Mouse (Mus musculus): ENCODE measurements around the gene Cfap77.

Gene Cfap77

DNA sequence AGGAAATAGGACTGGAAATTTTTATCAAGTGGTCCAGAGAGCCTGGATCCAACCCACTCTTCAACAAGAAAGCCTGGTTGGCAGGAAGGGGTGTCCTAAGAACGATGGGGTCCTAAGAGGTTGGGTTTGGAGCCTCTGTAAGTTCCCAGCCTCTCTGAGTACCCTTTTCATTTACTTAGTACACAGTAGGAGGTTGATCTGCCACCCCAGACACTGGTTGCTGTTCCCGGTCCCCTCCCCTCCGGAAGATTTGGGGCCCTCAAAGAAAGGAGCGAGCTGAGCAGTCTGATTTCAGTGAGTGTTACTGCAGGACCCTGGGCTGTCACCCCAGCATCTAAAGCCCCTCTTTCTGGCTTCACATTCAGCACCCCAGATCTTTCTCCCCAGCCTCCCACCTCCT is 135.9 kb downstream of the Cfap77 start:
- no peak for DNase-seq

DNA sequence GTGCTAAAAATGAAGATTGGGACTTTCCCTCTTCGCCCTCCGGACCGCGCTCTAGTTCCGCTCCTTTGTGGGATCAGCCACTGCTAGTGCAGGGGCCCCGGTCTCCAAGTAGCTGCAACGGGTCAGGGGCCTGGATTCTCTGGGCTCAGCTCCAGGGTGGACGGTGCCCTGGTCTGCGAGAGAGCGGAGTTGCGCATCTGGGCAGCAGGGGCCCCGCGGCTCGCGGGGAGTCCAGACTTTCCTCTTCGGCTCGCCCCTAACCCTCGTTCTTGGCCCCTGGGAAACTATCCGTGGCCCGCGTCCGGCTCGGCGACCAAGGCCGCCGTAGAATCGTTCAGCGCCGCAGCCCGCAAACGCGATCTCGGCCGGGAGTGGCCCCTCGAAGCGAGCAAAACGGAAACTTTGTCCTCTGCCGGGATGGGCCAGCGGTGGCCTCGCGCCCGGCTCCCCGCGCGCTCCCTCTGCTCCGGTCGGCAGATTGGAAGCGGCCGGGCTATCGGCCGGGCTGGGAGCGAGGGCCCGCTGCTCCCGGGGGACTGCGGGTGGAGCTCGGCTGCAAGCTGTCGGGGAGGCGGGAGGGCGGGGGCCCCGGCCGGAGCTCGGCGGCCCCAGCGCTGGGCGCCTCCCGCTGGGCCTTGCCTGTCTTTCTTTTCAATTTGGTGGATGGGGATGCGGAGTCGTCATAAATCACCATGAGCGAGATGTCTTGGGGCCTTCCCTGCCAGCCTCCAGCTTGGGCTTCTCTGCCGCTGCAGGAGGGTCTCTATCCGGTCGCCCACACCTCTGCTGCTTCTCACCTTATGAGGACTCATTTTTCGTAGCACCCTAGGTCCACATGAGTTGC is 137.1 kb downstream of the Cfap77 start:
- DNase-seq = no peak

GRCm38 (mm10) chr2:28917156-28917517 is 137.7 kb downstream of the Cfap77 start:
- DNase-seq = no peak

DNA sequence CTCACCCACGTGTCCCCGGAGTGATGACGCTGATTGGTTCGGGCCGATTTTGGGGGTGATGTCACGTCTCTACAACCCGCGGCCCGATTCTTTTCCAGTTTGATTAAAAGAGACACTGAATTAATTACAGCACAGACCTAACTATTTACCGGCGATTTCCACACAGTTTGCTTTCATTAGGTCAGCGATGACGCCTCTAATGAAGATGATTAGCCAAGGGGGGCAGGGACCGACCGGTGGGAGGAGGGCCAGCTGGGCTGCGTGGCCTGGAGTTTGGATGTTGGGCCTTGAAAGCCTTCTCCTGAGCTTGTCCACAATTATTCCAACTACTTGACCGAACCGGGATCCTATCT is 138.4 kb downstream of the Cfap77 start, which contains the start of gene Barhl1:
Barhl1 (minus strand) TSS at position 156 of the 353 bp plus-strand sequence.
- no peak for DNase-seq

- DNase-seq = peak; percentile 91
Observed at GRCm38 (mm10) chr2:28915768-28916512, 138.9 kb downstream of the Cfap77 start.

DNA sequence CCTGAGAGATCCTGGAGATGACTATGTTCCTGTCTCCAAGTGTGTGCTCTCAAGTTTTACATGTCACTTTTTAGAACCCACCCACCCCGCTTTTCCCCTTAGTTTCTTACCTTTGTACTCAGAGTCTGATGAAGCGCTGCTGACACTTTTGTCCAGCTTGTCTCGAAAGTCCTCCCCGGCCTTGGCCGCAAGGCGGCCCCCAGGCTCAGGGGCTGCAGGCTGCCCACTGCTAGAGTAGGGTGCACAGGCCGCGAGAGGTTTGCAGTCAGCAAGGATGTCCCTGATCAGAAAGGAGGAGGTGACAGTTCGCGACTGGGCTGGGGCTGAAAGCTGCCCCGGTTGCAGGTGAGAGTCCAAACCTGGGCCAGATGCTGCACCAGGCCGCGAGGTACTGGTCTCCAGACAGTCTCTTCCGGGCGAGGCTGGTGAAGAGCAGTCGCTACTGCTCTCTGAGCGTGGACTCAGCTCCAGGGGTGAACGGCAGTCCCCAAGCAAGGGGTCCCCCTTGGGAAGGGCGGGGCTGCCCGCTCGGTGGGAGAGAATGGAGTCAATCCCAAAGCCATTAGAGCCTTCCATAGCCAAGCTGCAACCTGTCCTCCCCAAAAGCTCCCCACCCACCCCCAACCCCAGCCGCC is 139.6 kb downstream of the Cfap77 start:
- DNase-seq = no peak

- no peak for DNase-seq
Observed at GRCm38 (mm10) chr2:28914121-28914520, 140.7 kb downstream of the Cfap77 start.

- DNase-seq = no peak
Observed at GRCm38 (mm10) chr2:28912961-28913360, 141.9 kb downstream of the Cfap77 start.

- no peak for DNase-seq
Observed at GRCm38 (mm10) chr2:28912039-28912700, 142.7 kb downstream of the Cfap77 start.

- no peak for DNase-seq
Observed at GRCm38 (mm10) chr2:28911331-28912038, 143.4 kb downstream of the Cfap77 start.

GRCm38 (mm10) chr2:28910877-28911276 is 144.0 kb downstream of the Cfap77 start:
- no peak for DNase-seq

GRCm38 (mm10) chr2:28909818-28910710 is 144.8 kb downstream of the Cfap77 start:
- DNase-seq = no peak

GRCm38 (mm10) chr2:28909186-28909817 is 145.6 kb downstream of the Cfap77 start:
- no peak for DNase-seq

DNA sequence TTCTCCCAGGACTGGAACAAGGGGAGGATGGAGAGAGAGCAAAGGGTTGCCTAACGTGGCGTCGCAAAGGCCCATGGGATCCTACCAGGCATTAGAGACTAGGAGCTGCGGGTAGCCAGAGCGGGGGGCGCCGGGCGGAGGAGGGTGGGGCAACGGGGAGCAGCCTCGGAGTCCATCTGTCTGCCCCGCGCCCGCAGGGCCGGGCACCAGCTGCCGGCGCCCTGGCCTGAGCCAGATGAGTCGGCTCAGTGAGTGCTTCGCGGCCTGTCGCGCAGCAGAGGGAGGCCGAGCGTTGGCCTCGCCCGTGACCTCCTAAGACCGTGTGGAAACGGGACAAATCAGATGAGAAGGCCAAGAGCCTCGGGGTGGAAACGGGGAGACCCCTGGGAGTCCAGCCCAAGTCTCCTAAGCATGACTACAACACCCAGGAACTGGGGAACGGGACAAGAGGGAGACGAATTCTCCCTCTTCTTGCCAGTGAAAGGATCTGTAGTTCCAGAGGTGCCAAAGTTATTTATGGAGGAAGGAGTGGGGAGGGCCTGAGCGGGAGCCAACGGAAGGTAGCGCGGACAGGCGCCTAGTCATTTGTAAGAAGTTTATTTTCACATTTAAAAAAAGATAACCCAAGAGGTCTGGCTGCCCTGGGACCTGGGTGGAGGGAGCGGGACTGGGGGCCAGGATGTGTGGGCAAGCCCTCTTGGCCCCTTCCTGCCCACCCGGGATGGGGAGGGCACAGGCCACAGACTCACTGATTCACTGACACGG is 146.3 kb downstream of the Cfap77 start:
- peak; percentile 15 for DNase-seq

- DNase-seq = no peak
Observed at GRCm38 (mm10) chr2:28907691-28908388, 147.0 kb downstream of the Cfap77 start.

DNA sequence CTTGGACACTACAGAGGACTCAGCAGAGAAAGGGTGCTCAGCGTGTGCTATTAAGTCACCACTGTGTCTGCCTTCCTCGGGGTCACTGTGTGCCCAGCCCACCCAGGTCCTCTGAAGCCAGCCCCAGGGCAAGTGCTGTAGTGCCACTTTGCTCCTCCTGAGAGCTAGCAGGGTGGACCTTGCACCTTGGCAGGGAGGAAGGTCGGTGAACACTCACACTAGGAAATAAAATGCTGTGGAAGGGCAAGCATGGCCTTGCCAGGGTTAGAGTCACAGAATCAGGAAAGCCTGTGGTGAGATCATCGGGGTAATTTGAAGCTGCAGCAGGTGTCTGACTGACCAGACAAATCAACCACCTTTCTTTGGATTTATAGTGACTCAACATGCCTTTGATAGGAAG is 149.3 kb downstream of the Cfap77 start:
- DNase-seq = peak; percentile 32

DNA sequence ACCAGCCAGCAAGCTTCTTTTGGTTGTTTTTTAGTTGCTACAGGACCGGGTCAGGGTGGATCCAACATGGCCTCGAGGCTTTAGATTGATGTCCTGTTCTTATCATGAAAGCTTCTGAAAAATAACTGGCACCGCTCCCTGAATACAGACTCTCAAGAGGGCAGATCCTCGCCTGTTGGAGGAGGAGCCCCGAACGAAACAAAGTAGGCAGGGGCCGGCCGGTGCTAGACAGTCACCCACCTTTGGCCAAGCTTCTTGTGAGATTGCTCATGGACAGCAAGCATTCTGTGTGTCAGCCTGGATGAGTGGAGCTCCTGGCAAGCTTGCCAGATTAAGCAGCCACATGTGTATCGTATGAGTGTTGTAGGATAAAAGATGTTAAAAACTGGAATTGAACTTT is 150.1 kb downstream of the Cfap77 start:
- DNase-seq = no peak

- no peak for DNase-seq
Observed at GRCm38 (mm10) chr2:28903871-28904270, 151.0 kb downstream of the Cfap77 start.

- no peak for DNase-seq
Observed at GRCm38 (mm10) chr2:28902291-28902690, 152.6 kb downstream of the Cfap77 start.

Data from kidney, postnatal 14 days (tissue).